Mouse (Mus musculus): Measurements from ENCODE around the gene Zfp638.
"Not testable (repeated sequence)": the region's sequence is repeated elsewhere in the genome, so short reads cannot be mapped to it uniquely, and the experiment has no call there.

The Zfp638 gene

GRCm38 (mm10) chr6:84008363-84009171 is 141.7 kb downstream of the Zfp638 start, which contains the start of gene Dysf:
Dysf (plus strand) TSS chr6:84008590.
- no peak for ATAC-seq (ENCODE audit: insufficient number of reproducible peaks, low FRiP score, low TSS enrichment)

GRCm38 (mm10) chr6:84009172-84009872 is 142.4 kb downstream of the Zfp638 start:
- no peak for ATAC-seq (ENCODE audit: insufficient number of reproducible peaks, low FRiP score, low TSS enrichment)

GRCm38 (mm10) chr6:84009915-84010302 is 143.0 kb downstream of the Zfp638 start:
- no peak for ATAC-seq (ENCODE audit: insufficient number of reproducible peaks, low FRiP score, low TSS enrichment)

- ATAC-seq (ENCODE audit: insufficient number of reproducible peaks, low FRiP score, low TSS enrichment): no peak
These were observed 143.7 kb downstream of the Zfp638 start for GRCm38 (mm10) chr6:84010303-84011225.

GRCm38 (mm10) chr6:84014961-84015683 is 148.2 kb downstream of the Zfp638 start:
- ATAC-seq (ENCODE audit: insufficient number of reproducible peaks, low FRiP score, low TSS enrichment): not testable (repeated sequence)

GRCm38 (mm10) chr6:84016851-84017250 is 149.9 kb downstream of the Zfp638 start:
- no peak for ATAC-seq (ENCODE audit: insufficient number of reproducible peaks, low FRiP score, low TSS enrichment)

GRCm38 (mm10) chr6:84017392-84017791 is 150.5 kb downstream of the Zfp638 start:
- ATAC-seq (ENCODE audit: insufficient number of reproducible peaks, low FRiP score, low TSS enrichment): no peak

GRCm38 (mm10) chr6:84018906-84019550 is 152.1 kb downstream of the Zfp638 start:
- no peak for ATAC-seq (ENCODE audit: insufficient number of reproducible peaks, low FRiP score, low TSS enrichment)

GRCm38 (mm10) chr6:84020002-84020401 is 153.1 kb downstream of the Zfp638 start:
- no peak for ATAC-seq (ENCODE audit: insufficient number of reproducible peaks, low FRiP score, low TSS enrichment)

- ATAC-seq (ENCODE audit: insufficient number of reproducible peaks, low FRiP score, low TSS enrichment): no peak
These were observed 155.1 kb downstream of the Zfp638 start for GRCm38 (mm10) chr6:84021990-84022389.

GRCm38 (mm10) chr6:84025636-84026035 is 158.7 kb downstream of the Zfp638 start:
- no peak for ATAC-seq (ENCODE audit: insufficient number of reproducible peaks, low FRiP score, low TSS enrichment)

GRCm38 (mm10) chr6:84028791-84029190 is 161.9 kb downstream of the Zfp638 start:
- ATAC-seq (ENCODE audit: insufficient number of reproducible peaks, low FRiP score, low TSS enrichment): no peak

GRCm38 (mm10) chr6:84029775-84030174 is 162.9 kb downstream of the Zfp638 start:
- ATAC-seq (ENCODE audit: insufficient number of reproducible peaks, low FRiP score, low TSS enrichment): no peak

GRCm38 (mm10) chr6:84032516-84032915 is 165.6 kb downstream of the Zfp638 start:
- ATAC-seq (ENCODE audit: insufficient number of reproducible peaks, low FRiP score, low TSS enrichment): not testable (repeated sequence)
